Mouse (Mus musculus) heart, postnatal 0 days (tissue): Measurements from ENCODE around the gene Tmem101. TPM values are rescaled to one million over a fixed set of nuclear protein-coding genes. Genes with fewer than 3 reads are reported as not detected.
A peak's percentile ranks its signal among the peaks of the same experiment; 100 is the strongest.

Experiments used
- ATAC-seq: fragments of 200-750 bp; cut with Nextera tagmentation; 2 replicates; pipeline ENCODE4 v1.8.0; 2017; ENCODE audit warnings: low read depth, moderate number of reproducible peaks, moderate library complexity; ENCODE audit not compliant: insufficient read depth
- DNase-seq: peaks from one replicate; pipeline ENCODE4 v3.0.0-alpha.2; 2016; ENCODE audit warnings: low spot score
- H3K27ac ChIP-seq: fragments of 300-500 bp; sonication (generic); 2 replicates; pipeline ENCODE4 v1.5.1; 2014; ENCODE audit warnings: low read depth, mild to moderate bottlenecking
- H3K27me3 ChIP-seq: fragments of 300-500 bp; sonication (generic); 2 replicates; pipeline ENCODE4 v1.6.1; 2014; ENCODE audit warnings: low read length, mixed read lengths; ENCODE audit not compliant: control insufficient read depth, insufficient read depth
- H3K36me3 ChIP-seq: fragments of 300-500 bp; sonication (generic); replicated peaks from 2 replicates; pipeline ENCODE4 v1.6.1; 2014; ENCODE audit warnings: low read length, mixed read lengths; ENCODE audit not compliant: control insufficient read depth, insufficient read depth
- H3K4me1 ChIP-seq: fragments of 300-500 bp; sonication (generic); 2 replicates; pipeline ENCODE4 v1.6.1; 2014; ENCODE audit warnings: antibody characterized with exemption; ENCODE audit not compliant: control insufficient read depth, insufficient read depth
- H3K4me2 ChIP-seq: fragments of 300-500 bp; sonication (generic); 2 replicates; pipeline ENCODE4 v1.6.1; 2014; ENCODE audit warnings: low read depth, mild to moderate bottlenecking, low read length, moderate library complexity
- H3K4me3 ChIP-seq: fragments of 300-500 bp; sonication (generic); 2 replicates; pipeline ENCODE4 v1.5.1; 2014; ENCODE audit warnings: low read depth, low read length
- H3K9ac ChIP-seq: fragments of 300-500 bp; sonication (generic); replicated peaks from 2 replicates; pipeline ENCODE4 v1.6.1; 2014; ENCODE audit warnings: low read depth, low read length, mixed read lengths
- H3K9me3 ChIP-seq: fragments of 300-500 bp; sonication (generic); replicated peaks from 2 replicates; pipeline ENCODE4 v1.6.1; 2016; ENCODE audit warnings: low read length; ENCODE audit not compliant: control insufficient read depth
- CTCF ChIP-seq: IDR thresholded peaks from 2 replicates; pipeline ENCODE4 v1.5.1; 2016; ENCODE audit warnings: antibody characterized with exemption, control low read depth, low read depth
- EP300 ChIP-seq: IDR thresholded peaks from 2 replicates; pipeline ENCODE4 v1.6.1; 2016; ENCODE audit warnings: antibody characterized with exemption, low read depth
- WGBS: fragments of 180-500 bp; shearing (Covaris S2); extraction: QIAGEN DNeasy Blood & Tissue Kit; methylation state at CpG from one replicate; pipeline ENCODE4 v1.1.7; 2014; 5-methylcytosine and 5-hydroxymethylcytosine counted together
- polyA plus RNA-seq: library from polyadenylated mRNA; unstranded; fragments of >200 nt; fragmentation: Nextera tagmentation; extraction: Ambion mirVana; gene quantifications from 2 replicates; pipeline ENCODE4 v1.2.1, GENCODE M21; 2015
- total RNA-seq: library from RNA; depleted of rRNA; stranded (reverse); fragments of >200 nt; gene quantifications from 2 replicates; pipeline ENCODE4 v1.2.3, GENCODE M21; 2014; ENCODE audit warnings: low replicate concordance

Gene Tmem101
- total and polyA plus RNA-seq, 2 experiments from 2014 or later = 21.9 to 45.8 TPM

GRCm38 (mm10) chr11:102193657-102194440 lies 37.6 kb upstream of the Tmem101 start:
- no peak overlapping the region for H3K27ac ChIP-seq
- H3K9ac ChIP-seq = no peak overlapping the region
- DNase-seq (no peak), ATAC-seq (no peak)
- no peaks in the 10 kb centered on the region for H3K9me3 ChIP-seq
- H3K4me1 ChIP-seq = peaks cover 14% of the 10 kb centered on the region
- WGBS = 80% methylated on average over 9 of the region's 9 CpGs
- H3K27me3 ChIP-seq = no peaks in the 10 kb centered on the region
- H3K4me2 ChIP-seq = no peak overlapping the region
- no peak overlapping the region for H3K4me3 ChIP-seq
- TF ChIP-seq EP300 = no peak
- TF ChIP-seq CTCF = no peak
- H3K36me3 ChIP-seq = peaks cover 57% of the 10 kb centered on the region

- DNase-seq (no peak), ATAC-seq (no peak)
- Histone ChIP-seq H3K9ac (no peak overlapping the region), H3K4me2 (no peak overlapping the region), H3K27me3 (no peaks in the 10 kb centered on the region), H3K36me3 (peaks cover 28% of the 10 kb centered on the region), H3K27ac (no peak overlapping the region), H3K4me3 (no peak overlapping the region), H3K4me1 (peaks cover 15% of the 10 kb centered on the region), H3K9me3 (no peaks in the 10 kb centered on the region)
- TF ChIP-seq CTCF (no peak), EP300 (no peak)
- 73% methylated on average over 4 of the region's 4 CpGs for WGBS
Measured at GRCm38 (mm10) chr11:102190848-102191247, 34.6 kb upstream of the Tmem101 start.

GRCm38 (mm10) chr11:102189461-102190436 lies 33.5 kb upstream of the Tmem101 start, which contains the start of gene G6pc3:
Gene G6pc3 (plus strand): TSS chr11:102189620.
- Histone ChIP-seq H3K27ac (peak within 1 kb of the TSS; percentile 68), H3K4me2 (peak within 1 kb of the TSS; percentile 95), H3K4me1 (peaks cover 20% of the 10 kb centered on the region), H3K4me3 (peak within 1 kb of the TSS; percentile 75), H3K27me3 (no peaks in the 10 kb centered on the region), H3K9me3 (no peaks in the 10 kb centered on the region), H3K9ac (peak within 1 kb of the TSS; percentile 70), H3K36me3 (peaks cover 17% of the 10 kb centered on the region)
- WGBS = 2% methylated on average over 50 of the region's 50 CpGs
- DNase-seq (peak; percentile 91), ATAC-seq (peak; percentile 84)
- no peak for TF ChIP-seq CTCF
- TF ChIP-seq EP300 = peak; percentile 70; the same call in 1 of the 2 replicates

- 0 out of 2 replicates have a peak overlapping the region, but pooled peaks have one; percentile 18 for H3K27ac ChIP-seq
- 61% methylated on average over 6 of the region's 6 CpGs for WGBS
Measured at GRCm38 (mm10) chr11:102188980-102189379, 32.8 kb upstream of the Tmem101 start.

GRCm38 (mm10) chr11:102186235-102186634 lies 30.0 kb upstream of the Tmem101 start:
- 54% methylated on average over 1 of the region's 1 CpGs for WGBS
- peaks cover 14% of the 10 kb centered on the region for H3K36me3 ChIP-seq
- H3K4me2 ChIP-seq = no peak overlapping the region
- H3K4me3 ChIP-seq = no peak overlapping the region
- peaks cover 30% of the 10 kb centered on the region for H3K4me1 ChIP-seq
- no peak overlapping the region for H3K9ac ChIP-seq
- no peaks in the 10 kb centered on the region for H3K9me3 ChIP-seq
- TF ChIP-seq EP300 (no peak), CTCF (no peak)
- H3K27ac ChIP-seq = no peak overlapping the region
- DNase-seq (no peak), ATAC-seq (no peak)
- no peaks in the 10 kb centered on the region for H3K27me3 ChIP-seq

More at GRCm38 (mm10) chr11:102188980-102189379, 32.8 kb upstream of the Tmem101 start:
- Histone ChIP-seq H3K4me1 (peaks cover 25% of the 10 kb centered on the region), H3K4me2 (peak overlapping the region; percentile 95), H3K4me3 (peak overlapping the region; percentile 75), H3K36me3 (peaks cover 9% of the 10 kb centered on the region; the same call in 1 of the 2 replicates), H3K27me3 (no peaks in the 10 kb centered on the region), H3K9ac (no peak overlapping the region), H3K9me3 (no peaks in the 10 kb centered on the region)
- ATAC-seq (no peak), DNase-seq (no peak)
- TF ChIP-seq EP300 (no peak; the same call in 1 of the 2 replicates), CTCF (no peak)
